Mouse (Mus musculus) right cerebral cortex, postnatal 4 days (tissue): Measurements from ENCODE around the gene Tet2.
"Not testable (repeated sequence)": the region's sequence is repeated elsewhere in the genome, so short reads cannot be mapped to it uniquely, and the experiment has no call there.

ENCODE experiments used
- DNase-seq: peaks from one replicate; pipeline ENCODE4 v3.0.0-alpha.2; 2022

Tet2 gene

DNA sequence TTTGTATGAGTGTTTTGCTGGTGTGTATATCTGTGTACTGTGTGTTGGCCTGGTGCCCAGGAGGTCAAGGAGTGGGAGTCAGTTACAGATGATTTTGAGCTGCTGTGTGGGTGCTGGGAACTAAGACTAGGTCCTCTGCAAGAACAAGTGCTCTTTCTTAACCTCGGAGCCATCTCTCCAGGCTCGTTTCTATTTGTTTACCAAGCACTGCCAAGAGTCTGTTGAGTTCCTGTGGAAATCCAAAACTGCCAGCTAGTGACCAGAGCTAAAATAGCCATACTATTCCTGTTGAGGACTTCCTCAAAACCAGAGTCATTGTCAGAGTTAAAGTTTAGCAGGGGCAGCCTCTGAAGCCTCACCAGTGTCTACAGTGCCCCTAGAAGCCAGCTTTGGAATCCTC is 1.9 kb upstream of the Tet2 start:
- no peak for DNase-seq

DNA sequence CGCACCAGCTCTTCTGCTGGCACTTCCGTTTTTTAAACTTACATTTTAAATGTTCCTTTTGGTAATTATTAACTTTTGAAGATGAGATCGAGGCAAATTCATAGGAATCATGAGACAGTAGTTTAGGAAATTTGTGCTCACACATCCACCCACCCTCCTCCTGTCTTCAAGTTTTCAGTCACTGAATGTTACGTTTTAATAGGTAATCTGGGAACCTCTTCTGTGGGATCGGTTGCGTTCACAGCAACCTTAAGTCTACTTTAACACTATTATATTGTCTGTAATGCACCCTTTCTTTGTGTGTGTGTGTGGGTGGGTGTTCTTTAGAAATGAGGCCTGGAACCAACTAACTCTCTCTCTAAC is 346 bp upstream of the Tet2 start:
- no peak for DNase-seq

DNA sequence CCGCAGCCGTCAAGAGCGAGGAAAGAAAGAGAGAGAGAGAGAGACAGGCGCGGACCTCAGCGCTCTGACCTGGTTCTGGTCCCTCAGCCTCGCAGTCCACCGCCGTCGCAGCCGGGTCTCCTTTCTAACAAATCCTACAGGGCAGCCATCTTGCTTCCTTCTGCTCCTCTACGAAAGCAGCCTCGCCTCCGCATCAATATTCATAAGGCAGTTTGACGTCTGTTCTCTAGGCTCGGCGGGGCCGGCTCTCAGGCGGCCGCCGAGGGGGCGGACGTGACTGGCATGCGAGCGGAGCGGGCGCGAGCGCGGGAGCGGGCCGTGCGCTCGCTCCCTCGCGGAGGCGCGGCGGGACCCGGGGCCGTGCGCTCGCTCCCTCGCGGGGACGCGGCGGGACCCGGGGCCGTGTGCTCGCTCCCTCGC is 798 bp downstream of the Tet2 start:
- DNase-seq = peak; percentile 81

DNA sequence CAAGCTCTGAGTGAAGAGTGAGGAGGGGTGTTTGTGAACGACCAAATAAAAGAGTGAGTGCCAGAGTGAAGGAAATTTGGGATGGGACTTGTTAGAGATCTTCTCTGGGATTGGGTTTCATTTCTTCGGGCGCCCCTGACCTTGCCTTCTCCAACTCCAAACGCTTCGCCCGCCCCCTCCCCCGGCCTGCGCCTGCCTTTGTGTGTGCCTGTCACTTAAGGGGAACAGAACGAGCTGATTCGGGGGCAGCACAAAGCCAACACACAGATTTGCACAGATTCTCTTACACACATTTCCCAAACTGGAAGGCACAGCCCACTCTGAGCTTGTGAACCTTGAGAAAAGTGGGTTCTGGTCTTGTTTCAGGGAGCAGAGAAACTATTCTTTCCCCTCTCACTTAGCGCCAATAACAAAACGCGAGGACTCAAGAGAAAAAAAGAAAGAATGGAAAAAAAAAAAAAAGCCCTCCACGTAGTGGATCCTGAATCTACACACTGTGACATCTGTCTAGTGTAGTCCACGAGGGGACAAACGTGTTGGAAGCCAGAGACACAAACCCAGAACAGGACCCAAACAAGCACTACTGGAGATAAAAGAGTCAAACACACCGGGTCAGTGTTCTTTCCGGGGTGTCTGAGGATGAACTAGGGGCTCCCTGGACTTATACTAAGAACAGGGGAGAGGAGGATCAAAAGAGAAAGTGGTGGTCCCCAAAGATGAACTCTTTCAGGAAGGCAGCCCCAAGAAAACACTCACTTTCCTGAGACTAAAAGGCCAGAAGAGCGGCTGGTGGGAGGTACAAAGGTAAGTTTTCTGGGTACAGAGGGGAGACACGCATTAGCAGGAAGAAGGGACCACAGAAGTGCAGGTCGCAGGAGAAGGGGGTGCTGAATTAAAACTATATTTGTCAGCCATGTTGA is 1.6 kb downstream of the Tet2 start:
- peak; percentile 44 for DNase-seq

DNA sequence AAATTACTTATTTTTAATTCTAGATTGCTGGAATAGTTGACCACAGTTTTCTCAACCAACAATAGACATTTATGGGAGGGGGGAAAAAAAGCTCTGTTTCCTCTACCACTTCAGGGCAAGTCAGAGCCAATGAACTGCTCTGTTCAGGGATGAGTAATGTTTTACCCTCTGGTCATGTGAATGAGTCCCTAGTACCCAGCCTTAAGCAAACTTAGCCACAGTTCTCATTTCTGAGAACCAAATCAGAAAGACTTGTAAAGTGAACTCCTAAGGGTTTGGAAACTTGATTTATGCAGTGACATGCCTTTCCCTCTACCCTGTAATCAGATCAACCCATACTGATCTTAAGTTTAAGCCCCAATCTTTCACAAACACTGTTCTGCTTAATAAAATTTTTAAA is 2.9 kb downstream of the Tet2 start:
- no peak for DNase-seq

DNA sequence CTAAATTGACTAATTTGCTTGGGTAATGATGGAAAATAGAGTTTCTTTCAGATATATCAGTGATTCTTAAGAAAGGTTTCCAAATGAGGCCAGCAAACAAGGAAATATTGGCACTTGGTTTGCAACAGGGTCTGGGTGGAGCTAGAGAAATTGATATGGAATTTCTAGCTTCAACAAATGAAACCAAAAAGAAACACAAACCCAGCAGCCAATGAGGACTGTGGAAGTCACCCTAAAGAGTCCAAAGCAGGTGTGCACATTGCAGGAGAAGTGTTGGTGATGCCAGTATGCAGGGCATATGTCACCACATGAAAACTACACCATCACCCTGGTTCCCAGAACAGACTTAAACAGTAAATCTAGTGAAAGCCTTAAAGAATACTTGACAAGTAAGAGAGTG is 3.9 kb downstream of the Tet2 start:
- no peak for DNase-seq

DNA sequence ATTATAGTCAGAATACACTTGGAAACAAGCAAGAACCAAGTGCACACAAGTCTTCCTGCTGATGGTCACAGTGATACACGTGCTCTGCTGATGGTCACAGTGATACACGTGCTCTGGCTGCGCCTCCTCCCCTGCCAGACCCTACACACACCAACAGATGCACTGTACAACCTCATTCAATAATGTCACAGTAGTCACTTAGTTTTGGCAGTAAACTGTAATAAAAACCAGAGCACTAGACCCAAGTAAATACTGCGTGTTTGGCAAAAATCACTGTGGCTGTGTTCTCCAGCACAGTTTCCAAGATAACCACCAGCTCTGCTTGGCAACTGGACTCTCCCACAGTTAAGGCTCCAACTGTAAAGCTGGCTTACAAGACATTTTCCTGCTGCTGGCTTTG is 4.9 kb downstream of the Tet2 start:
- DNase-seq = no peak

DNA sequence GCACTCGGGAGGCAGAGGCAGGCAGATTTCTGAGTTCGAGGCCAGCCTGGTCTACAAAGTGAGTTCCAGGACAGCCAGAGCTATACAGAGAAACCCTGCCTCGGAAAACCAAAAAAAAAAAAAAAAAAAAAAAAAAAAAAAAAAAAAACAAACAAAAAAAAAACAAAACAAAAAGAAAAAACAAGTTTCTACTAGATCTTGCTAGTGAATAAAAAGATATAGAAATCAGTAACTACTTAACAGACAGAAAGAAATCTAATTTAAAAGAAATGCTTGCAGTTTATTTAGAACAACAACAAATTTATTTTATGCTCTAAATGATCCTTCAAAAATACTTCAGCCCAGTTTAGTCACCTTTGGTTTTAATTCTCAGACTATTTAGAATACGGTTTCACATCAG is 6.4 kb downstream of the Tet2 start:
- not testable (repeated sequence) for DNase-seq

DNA sequence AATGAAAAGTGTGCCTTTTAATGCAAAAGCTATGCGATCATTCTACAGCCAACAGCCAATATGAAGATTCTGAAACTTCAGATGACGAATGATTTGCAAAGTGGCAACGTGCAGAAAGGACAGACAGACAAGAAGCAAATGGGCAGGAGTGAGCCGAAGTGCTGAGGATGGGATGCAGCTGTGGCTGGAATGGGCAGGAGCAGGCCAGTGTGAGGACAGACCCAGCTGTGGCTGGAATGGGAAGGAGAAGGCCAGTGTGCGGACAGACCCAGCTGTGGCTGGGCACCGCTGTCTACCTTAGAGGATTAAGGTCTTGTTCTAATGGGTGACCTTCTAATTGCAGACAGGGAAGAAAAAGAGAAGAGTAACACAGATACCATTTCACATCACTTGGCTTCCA is 9.3 kb downstream of the Tet2 start:
- DNase-seq = no peak

DNA sequence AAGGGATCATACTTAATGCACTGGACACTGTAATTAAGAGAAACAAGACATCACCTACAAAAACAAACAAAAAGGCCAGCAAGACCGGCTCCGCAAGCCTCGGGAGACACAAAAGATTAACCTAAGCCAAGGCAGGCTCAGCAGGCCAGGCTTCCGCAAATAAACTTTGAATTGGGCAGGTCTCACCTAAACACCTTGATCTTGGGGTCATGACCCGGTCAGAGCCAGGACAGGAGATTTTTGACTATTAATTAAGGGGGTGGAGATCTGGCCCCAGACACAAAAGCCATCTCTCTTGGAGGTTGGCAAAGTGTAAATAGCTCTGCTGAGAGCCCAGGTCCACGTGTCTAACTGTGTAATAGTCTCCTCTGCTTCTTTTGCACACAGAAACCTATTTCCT is 10.9 kb downstream of the Tet2 start:
- DNase-seq = no peak

DNA sequence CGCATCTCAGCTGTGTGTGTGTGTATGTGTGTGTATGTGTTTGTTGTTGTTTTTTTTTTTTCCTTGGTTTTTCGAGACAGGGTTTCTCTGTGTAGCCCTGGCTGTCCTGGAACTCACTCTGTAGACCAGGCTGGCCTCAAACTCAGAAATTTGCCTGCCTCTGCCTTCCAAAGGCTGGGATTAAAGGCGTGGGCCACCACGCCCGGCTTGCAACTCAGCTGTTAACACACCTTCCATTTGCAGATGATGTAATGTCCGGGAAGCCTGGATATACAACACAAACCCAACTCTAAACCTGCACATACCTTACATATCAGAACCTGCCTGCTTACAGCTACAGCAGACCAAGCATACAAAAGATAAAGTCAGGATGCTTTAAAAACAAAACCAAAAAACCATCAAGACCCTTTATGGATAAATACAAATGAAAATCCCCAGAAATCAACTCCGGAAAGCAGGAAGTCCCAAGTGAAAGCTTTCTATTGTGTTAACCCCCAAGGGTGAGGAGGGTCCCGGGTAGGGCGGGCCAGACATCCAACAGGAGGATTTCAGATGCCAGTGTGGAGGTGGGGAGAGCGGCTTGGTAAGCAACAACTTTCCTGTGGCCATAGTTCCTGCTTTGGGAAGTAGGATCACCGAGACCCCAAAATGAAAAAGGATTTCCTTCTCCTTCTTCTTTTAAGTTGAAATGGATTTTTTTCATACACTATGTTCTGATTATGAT is 11.5 kb downstream of the Tet2 start:
- no peak for DNase-seq

DNA sequence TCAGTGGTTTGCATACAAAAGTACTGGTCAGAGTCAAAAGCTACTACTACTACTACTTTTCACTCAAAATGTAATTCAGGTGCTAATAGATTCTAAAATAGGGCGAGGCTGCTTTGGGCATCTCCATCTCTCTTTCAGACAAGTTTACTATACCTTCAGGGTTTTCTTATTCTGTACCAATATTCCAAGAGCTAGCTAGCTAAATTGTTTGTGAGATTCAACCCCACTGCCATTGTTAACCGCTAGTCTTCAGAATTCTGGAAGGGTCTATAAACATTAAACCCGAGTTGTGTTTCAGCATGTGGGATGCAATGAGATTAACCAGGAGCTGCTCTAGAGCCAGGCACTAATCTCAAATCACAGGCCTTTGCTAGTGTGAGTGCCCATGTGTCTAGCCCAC is 12.1 kb downstream of the Tet2 start:
- no peak for DNase-seq

DNA sequence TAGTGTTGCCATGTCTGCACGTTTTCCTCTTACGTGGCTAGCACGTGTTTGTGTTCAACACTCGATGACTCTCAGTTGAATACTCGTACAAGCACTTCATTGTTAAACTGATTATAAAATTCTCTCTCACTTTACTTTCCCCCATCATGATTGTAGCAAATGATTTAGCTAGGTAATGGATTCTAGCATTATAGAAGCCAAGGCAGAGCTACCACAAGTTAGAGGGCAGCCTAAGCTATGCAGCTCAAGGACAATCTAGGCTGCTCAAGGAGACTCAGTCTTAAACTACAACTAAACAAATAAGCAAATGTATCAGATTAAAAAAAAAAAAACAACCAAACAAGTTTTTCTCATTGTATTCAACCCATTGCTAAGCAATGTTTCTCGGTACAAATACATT is 12.7 kb downstream of the Tet2 start:
- no peak for DNase-seq

DNA sequence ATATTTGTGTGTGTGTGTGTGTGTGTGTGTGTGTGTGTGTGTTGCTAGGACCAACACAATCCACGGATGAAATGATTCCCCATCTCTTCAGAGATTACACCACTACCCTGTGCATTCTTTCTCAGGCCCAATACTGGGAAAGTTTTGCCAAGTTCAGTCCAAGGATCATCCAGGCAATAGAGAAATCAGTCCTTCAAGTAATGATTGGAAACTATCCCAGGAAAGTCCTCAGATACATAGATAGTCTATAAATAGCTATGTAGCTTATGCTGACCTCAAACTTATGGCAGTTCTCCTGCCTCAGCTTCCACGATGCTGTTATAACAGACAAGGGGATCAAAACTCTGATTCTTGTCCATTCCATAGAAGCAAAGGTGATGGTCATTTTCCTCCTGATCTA is 13.8 kb downstream of the Tet2 start:
- DNase-seq = no peak

DNA sequence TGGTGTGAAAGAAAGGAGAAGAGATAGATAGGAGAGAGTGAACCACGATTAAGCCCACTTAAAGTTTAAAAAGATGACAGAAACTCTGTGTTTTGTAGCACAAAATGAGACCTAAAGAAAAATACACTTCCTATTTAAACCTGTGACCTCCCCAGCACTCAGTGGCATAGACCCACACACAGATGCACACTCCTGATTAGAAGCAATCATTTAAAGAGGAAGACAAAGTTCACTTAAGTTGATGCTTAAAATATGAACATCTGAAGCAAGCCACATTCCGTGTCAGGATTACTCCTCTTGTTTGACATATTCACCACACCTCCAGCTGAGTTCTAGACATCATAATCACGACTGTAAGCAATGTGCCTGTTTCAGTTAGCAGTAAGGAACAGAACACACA is 14.3 kb downstream of the Tet2 start:
- DNase-seq = no peak

DNA sequence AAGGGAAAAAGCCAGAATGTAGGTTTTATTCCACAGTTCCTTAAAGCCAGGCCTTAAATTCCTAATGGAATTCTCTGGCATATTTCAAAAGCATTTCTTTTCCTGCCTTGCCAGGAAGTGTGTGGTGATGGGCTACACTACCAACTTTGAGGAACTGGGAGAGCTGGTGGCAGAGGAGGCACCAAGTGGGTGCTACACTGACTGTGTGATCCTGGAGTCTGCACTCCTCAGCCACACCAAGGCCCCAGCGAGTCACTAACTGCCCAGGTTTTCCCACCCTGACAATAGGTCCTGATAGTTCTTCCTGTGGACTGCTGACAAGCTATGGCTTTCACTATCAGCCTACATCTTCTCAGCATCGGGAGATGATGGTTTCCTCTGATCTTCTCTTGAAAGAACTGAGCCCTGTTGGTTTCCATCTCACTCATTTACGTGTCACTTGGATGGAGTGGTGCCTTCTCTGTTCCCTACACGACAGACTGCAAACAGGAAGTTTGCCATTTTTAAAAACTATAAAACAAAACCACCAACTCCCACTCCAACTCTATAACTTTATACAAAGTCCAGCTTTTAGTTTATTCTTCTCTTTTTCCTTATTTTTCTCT is 18.7 kb downstream of the Tet2 start:
- DNase-seq = no peak

DNA sequence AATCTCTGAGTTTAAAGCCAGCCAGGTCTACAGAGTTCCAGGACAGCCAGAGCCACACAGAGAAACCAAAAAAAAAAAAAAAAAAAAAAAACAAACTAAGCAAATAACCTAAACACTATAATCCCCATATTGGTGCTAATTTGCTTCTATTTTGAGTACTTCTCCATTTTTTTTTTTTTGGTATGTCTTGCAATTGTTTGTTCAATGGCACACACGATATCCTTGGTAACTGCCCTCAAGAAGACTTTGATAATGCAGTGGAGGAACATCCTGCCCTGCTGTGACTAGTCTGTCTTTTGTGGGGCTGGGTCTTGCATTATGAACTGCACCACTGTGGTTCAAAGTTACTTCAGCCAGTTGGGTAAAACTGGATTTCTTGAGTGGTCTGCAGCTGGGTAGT is 19.4 kb downstream of the Tet2 start:
- DNase-seq = no peak

DNA sequence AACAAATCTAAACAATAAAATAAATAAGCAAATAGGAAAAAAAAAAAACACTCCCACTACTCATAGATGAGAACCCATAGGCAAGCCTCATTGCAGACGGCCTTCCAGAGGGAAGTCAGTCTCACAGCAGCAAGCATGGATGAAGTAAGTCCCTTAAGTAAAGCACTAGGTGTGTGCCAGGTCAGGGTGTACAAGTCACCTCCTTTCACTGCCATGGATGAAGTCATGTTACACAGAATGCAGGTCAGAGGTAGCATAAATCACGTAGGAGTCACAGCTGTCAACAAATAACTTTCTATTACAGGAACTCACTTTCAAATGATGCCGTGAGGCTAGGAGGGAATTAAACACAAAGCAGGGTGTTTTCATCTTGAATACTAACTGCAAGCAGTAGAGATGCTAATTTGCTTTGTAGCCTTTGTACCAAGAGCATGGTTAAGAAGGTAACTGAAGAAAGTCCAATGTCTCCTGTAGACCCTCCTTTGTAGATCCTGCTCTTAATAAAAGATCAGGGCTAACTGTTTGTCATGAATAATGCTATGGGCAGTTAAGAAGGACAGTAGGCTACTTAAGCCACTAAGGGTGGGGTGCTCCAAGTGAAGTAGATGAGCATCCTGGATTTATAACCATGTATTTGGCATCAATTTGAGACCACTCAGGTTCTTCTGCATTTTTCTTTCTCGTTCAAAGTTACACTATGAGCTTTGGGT is 20.4 kb downstream of the Tet2 start:
- no peak for DNase-seq

DNA sequence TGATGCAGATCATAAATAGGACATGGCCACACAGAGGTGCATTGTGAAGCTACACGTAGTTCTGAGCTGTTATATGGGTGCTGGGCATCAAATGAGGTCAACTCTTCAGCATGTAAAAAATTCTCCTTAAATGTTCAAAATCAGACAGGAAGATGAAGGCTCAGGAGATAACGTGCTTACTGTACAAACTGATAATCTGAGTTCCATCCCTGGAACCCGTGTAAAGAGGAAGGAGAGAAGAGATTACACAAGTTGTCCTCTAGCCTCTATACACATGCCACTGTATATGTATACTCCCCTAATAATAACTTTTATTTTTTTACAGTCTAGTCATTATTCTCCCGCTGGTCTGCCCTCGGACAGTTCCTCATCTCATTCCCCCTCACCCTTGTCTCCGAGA is 21.7 kb downstream of the Tet2 start:
- DNase-seq = no peak

DNA sequence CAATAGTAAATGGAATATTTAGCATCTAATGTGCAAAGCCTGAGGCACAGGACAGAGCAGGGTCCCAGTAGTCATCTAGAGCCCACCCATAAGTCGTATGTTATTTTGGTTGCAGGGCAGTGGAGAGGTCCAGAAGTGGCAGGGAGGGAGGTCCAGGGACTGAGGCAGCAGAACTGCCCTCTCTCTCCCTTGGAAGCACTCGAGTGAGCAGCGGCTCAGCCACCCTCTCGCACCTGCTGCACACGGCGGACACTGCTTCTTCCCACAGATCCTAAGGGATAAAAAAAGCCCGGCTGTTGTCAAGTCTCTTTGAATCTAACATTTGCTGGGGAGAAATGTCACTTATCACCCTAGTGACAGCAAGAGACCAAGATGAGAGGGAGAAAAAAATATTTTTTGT is 22.6 kb downstream of the Tet2 start:
- DNase-seq = no peak

DNA sequence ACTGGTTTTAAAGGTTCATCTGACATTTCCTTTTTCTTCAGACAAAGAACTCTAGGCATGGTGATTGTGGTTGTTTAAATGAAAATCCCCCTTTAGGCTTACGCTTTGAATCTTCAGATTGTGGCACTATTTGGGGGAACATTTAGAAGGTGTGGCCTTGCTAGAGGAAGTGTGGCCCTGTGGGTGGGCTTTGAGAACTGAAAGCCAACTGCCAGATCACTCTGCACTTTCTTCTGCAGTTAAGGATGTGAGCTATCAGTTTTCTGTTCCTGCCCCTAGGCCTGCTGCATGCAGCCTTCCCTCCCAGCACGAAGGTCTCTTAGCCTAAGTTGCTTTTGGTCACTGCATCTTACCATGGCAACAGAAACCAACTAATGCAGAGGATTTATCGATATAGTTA is 26.1 kb downstream of the Tet2 start:
- DNase-seq = no peak

DNA sequence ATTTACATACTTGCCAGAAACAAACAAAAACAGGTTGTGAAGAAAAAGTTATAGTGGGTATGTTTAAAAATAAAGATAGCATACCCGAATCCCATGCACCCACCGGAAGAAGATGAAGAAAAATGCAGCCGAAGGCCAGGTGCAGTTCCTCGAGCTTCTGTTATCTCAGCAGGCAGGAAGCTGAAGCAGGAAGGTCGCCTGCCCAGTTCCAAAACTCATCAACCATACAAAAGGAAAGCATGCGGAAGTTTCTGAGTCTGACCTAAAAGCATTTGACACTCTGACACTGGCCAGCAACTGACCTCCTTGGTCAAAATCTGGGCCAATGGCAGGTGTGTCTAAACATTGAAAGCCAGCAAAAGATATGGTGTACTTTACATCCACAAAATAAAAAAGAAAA is 26.8 kb downstream of the Tet2 start:
- no peak for DNase-seq

DNA sequence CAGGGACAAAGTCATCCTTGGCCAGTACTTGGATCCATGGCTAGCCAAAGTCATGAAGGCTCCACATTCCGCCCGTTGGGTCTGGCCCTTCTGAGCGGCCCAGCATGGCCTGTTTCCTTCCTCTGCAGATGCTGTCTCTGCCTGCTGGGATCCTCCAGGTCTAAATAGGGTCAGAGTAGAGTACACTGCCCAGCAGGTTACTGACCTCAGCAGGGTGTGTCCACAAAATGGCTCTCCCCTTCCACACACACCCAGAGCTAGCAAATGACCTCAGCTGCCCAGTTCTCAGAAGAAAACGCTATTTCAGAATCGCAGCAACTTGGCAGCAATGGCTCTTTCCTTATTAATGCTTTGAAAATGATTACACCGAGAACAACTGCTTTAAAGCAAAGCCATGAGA is 27.5 kb downstream of the Tet2 start:
- no peak for DNase-seq

DNA sequence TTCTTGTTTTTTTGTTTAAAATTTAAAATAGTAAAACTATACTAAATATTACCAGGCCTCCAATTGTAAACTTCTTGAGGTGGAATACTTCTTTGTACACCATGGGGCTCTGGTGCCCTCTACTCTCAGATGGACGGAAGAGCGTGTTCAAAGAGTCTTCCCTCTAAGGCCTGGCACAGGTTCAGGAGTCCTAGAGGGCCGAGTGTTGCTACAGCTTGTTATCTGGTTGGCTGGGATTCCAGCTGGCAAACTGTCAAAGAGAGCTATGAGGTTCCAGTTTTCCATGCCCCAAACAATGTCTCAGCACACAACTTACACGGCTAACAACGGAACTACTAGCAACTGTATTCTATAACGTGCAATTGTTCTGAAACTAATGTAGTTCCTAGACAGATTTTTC is 28.8 kb downstream of the Tet2 start:
- DNase-seq = peak; percentile 40
